Mouse (Mus musculus): ENCODE measurements at regions not wholly inside any gene's neighbourhood (a gene's known extent, or its start where the extent isn't known, plus 50 kb on each side); places are given as distances from the start of the nearest gene placed in this dataset.

- no peak for TF ChIP-seq EP300 (IDR thresholded peaks at IDR 0.05; ENCODE audit: insufficient read depth, low read depth, low read length)
- TF ChIP-seq CTCF (IDR thresholded peaks at IDR 0.05), result no peak
- TF ChIP-seq POLR2A (IDR thresholded peaks at IDR 0.05; ENCODE audit: insufficient read depth, low read depth, low read length), result no peak
Observed at GRCm38 (mm10) chr1:14000605-14001395, 2092.3 kb downstream of the 4930444P10Rik start.

All from heart, adult 2 months (tissue).